Mouse (Mus musculus) forebrain, embryonic 10.5 days (tissue): ENCODE data around the gene Ube2l6. TPM values are rescaled to one million over a fixed set of nuclear protein-coding genes. Genes with fewer than 3 reads are reported as not detected.
"Not testable (repeated sequence)": the region's sequence is repeated elsewhere in the genome, so short reads cannot be mapped to it uniquely, and the experiment has no call there.

Experiments used
- DNase-seq: peaks from one replicate; pipeline ENCODE4 v3.0.0-alpha.2; 2017; ENCODE audit warnings: low spot score; ENCODE audit errors: extremely low spot score
- H3K27ac ChIP-seq: fragments of 300-500 bp; sonication (generic); 2 replicates; pipeline ENCODE4 v1.5.1; 2016; ENCODE audit warnings: mild to moderate bottlenecking
- H3K27me3 ChIP-seq: fragments of 300-500 bp; sonication (generic); 2 replicates; pipeline ENCODE4 v1.6.1; 2016; ENCODE audit warnings: mild to moderate bottlenecking; ENCODE audit not compliant: poor library complexity, severe bottlenecking
- H3K36me3 ChIP-seq: fragments of 300-500 bp; sonication (generic); replicated peaks from 2 replicates; pipeline ENCODE4 v1.6.1; 2016; ENCODE audit warnings: mild to moderate bottlenecking, moderate library complexity
- H3K4me1 ChIP-seq: fragments of 300-500 bp; sonication (generic); 2 replicates; pipeline ENCODE4 v1.6.1; 2016
- H3K4me3 ChIP-seq: fragments of 300-500 bp; sonication (generic); 2 replicates; pipeline ENCODE4 v1.5.1; 2016; ENCODE audit warnings: mild to moderate bottlenecking, moderate library complexity
- H3K9me3 ChIP-seq: fragments of 300-500 bp; sonication (generic); 2 replicates; pipeline ENCODE4 v1.6.1; 2016; ENCODE audit warnings: mild to moderate bottlenecking, moderate library complexity
- whole genome bisulfite sequencing: fragments of 180-500 bp; shearing (Covaris S2); methylation state at CpG from one replicate; pipeline ENCODE4 v1.1.7; 2016; 5-methylcytosine and 5-hydroxymethylcytosine counted together
- polyA plus RNA-seq: library from polyadenylated mRNA; unstranded; fragments of >200 nt; fragmentation: Nextera tagmentation; extraction: Ambion mirVana; gene quantifications from 2 replicates; pipeline ENCODE4 v1.2.1, GENCODE M21; 2016

The Ube2l6 gene
- polyA plus RNA-seq, 1 experiment from 2014 or later, result 33.1 TPM

GRCm38 (mm10) chr2:84799041-84799561 lies 473 bp downstream of the Ube2l6 start:
- Histone ChIP-seq H3K4me3 (peak overlapping the region; percentile 67), H3K27me3 (no peaks in the 10 kb centered on the region), H3K4me1 (peaks cover 20% of the 10 kb centered on the region), H3K9me3 (peaks cover 16% of the 10 kb centered on the region), H3K36me3 (no peaks in the 10 kb centered on the region), H3K27ac (peak overlapping the region; percentile 84)
- peak; percentile 54 for DNase-seq
- 2% methylated on average over 16 of the region's 16 CpGs for WGBS

DNA sequence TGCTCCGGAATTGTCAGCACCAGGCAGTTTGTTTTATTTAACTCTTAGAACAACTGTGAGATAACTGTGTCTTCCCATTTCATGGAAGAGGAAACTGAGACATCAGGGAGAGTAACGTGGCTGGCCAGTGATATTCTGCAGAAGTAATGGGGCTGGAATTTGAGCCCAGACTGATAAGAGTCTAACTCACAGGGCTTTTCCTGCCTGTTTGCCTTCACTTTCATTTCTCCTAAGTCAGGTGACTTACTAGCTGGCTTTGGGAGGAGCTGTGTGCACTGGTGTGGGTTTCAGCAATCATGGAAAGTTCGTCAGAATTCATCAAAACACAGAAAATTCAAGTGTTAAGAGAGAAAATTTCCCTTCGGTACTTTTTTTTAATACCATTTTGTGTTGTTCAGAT lies 1.7 kb downstream of the Ube2l6 start:
- no peaks in the 10 kb centered on the region for H3K27me3 ChIP-seq
- DNase-seq, result no peak
- H3K4me3 ChIP-seq, result no peak overlapping the region
- peaks cover 4% of the 10 kb centered on the region for H3K9me3 ChIP-seq
- no peak overlapping the region for H3K27ac ChIP-seq
- peaks cover 20% of the 10 kb centered on the region for H3K4me1 ChIP-seq
- H3K36me3 ChIP-seq, result no peaks in the 10 kb centered on the region
- WGBS, result 83% methylated on average over 4 of the region's 4 CpGs

- H3K27ac ChIP-seq, DNase-seq, H3K9me3 ChIP-seq, H3K36me3 ChIP-seq, H3K27me3 ChIP-seq, H3K4me3 ChIP-seq: not testable (repeated sequence)
- H3K4me1 ChIP-seq, result peaks cover 20% of the 10 kb centered on the region
- 82% methylated on average over 5 of the region's 5 CpGs for WGBS
These were observed 2.6 kb downstream of the Ube2l6 start for GRCm38 (mm10) chr2:84801223-84801622.

GRCm38 (mm10) chr2:84803963-84804362 lies 5.3 kb downstream of the Ube2l6 start:
- Histone ChIP-seq H3K4me3 (no peak overlapping the region), H3K27me3 (no peaks in the 10 kb centered on the region), H3K36me3 (no peaks in the 10 kb centered on the region; the same call in 1 of the 2 replicates), H3K9me3 (no peaks in the 10 kb centered on the region), H3K27ac (no peak overlapping the region), H3K4me1 (peaks cover 7% of the 10 kb centered on the region)
- no peak for DNase-seq
- 85% methylated on average over 7 of the region's 7 CpGs for WGBS

DNA sequence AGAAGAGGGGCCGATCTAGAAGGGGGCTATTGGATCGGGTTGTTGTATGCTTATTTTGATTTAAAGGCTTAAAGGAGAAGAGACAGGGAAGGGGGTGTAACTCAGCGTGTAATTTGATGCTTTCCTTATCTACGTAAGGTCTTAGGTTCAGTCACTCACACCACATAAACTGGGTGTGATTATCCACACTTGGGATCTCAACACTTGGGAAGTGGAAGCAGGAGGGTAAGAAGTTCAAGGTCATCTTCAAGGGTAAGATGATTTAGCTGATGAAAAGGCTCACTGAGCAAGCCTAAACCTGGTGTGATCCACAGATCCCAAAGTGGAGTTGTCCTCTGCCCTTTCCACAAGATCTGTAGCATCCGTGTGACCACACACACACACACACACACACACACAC lies 7.9 kb downstream of the Ube2l6 start:
- Histone ChIP-seq H3K27me3 (no peaks in the 10 kb centered on the region), H3K4me3 (no peak overlapping the region), H3K27ac (no peak overlapping the region), H3K4me1 (peaks cover 10% of the 10 kb centered on the region), H3K9me3 (no peaks in the 10 kb centered on the region), H3K36me3 (peaks cover 2% of the 10 kb centered on the region; the same call in 1 of the 2 replicates)
- no peak for DNase-seq
- WGBS, result 80% methylated on average over 5 of the region's 5 CpGs

GRCm38 (mm10) chr2:84809330-84809729 lies 10.7 kb downstream of the Ube2l6 start:
- Histone ChIP-seq H3K27me3 (no peaks in the 10 kb centered on the region), H3K9me3 (no peaks in the 10 kb centered on the region), H3K4me1 (peaks cover 10% of the 10 kb centered on the region), H3K36me3 (peaks cover 2% of the 10 kb centered on the region; the same call in 1 of the 2 replicates), H3K4me3 (no peak overlapping the region), H3K27ac (no peak overlapping the region)
- DNase-seq, result no peak

DNA sequence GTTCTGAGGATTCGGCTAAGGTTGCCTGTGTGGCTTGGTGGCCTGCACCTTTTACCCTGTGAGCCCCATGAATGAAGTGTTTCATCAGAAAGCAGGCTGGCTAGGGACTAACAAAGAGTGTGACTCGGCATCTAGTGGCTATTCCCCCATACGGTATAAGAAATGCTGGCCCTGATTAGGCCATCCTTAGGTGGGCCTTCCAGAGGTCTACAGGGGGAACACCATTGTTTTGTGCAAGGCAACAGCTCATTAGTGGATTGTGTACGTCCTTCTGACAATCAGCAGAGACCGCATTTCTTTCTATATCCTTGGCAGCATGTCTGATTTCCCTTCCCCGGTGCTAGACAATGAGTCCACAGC lies 11.9 kb downstream of the Ube2l6 start:
- no peaks in the 10 kb centered on the region for H3K9me3 ChIP-seq
- H3K27me3 ChIP-seq, result no peaks in the 10 kb centered on the region
- peaks cover 10% of the 10 kb centered on the region for H3K4me1 ChIP-seq
- peaks cover 2% of the 10 kb centered on the region; the same call in 1 of the 2 replicates for H3K36me3 ChIP-seq
- no peak for DNase-seq
- peak overlapping the region; percentile 73 for H3K27ac ChIP-seq
- WGBS, result 75% methylated on average over 6 of the region's 6 CpGs
- peak overlapping the region; percentile 39; the same call in 1 of the 2 replicates for H3K4me3 ChIP-seq

DNA sequence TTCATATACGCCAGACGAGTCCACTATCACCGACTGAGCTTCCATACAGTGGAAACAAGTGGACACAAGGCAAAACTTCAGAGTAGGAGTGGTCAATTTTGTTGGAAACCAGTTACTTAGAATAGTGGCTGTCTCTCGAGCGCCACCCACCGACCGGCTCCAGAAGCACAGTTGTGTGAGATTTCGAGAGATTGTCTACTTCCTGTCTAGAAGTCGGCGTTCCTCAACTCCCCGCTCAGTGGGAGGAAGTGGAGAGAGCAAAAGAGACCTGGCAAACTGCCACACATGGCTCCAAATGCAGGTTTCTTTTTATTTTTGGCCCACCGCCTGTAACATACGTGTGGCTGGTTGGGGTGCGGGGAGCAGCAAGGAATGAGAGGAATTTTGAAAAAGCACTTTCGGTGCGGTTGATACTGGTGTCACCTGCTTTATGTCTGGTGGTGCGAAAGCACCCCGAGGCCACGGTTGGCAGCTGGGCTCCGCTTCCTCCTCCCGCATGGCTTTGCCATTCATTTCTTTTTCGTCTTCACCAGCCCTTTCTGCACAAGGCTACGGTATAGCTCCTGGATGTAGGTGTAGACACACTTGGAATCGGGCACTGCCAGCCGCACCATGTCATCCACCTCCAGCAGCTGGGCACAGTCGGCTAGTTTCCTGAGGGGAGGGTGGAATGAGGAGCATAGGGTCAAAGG lies 12.4 kb downstream of the Ube2l6 start:
- WGBS, result 42% methylated on average over 26 of the region's 26 CpGs
- Histone ChIP-seq H3K4me1 (peaks cover 10% of the 10 kb centered on the region), H3K9me3 (no peaks in the 10 kb centered on the region), H3K36me3 (peaks cover 2% of the 10 kb centered on the region; the same call in 1 of the 2 replicates), H3K27me3 (no peaks in the 10 kb centered on the region), H3K27ac (peak overlapping the region; percentile 73), H3K4me3 (peak overlapping the region; percentile 39)
- DNase-seq, result peak; percentile 84

GRCm38 (mm10) chr2:84811880-84812279 lies 13.3 kb downstream of the Ube2l6 start:
- H3K4me3 ChIP-seq, result no peak overlapping the region
- no peaks in the 10 kb centered on the region for H3K27me3 ChIP-seq
- peaks cover 10% of the 10 kb centered on the region for H3K4me1 ChIP-seq
- DNase-seq, result no peak
- H3K27ac ChIP-seq, result 0 out of 2 replicates have a peak overlapping the region, but pooled peaks have one; percentile 48
- H3K36me3 ChIP-seq, result peaks cover 2% of the 10 kb centered on the region; the same call in 1 of the 2 replicates
- no peaks in the 10 kb centered on the region for H3K9me3 ChIP-seq
- 90% methylated on average over 7 of the region's 7 CpGs for WGBS

- no peaks in the 10 kb centered on the region for H3K27me3 ChIP-seq
- 0 out of 2 replicates have a peak overlapping the region, but pooled peaks have one; percentile 48 for H3K27ac ChIP-seq
- H3K4me1 ChIP-seq, result peaks cover 10% of the 10 kb centered on the region
- 75% methylated on average over 6 of the region's 6 CpGs for WGBS
- no peaks in the 10 kb centered on the region for H3K9me3 ChIP-seq
- peaks cover 2% of the 10 kb centered on the region; the same call in 1 of the 2 replicates for H3K36me3 ChIP-seq
- no peak overlapping the region for H3K4me3 ChIP-seq
- no peak for DNase-seq
These were observed 14.0 kb downstream of the Ube2l6 start for GRCm38 (mm10) chr2:84812676-84813075.

- Histone ChIP-seq H3K27ac (no peak overlapping the region), H3K4me1 (peaks cover 4% of the 10 kb centered on the region; the same call in 1 of the 2 replicates), H3K27me3 (no peaks in the 10 kb centered on the region; the same call in 1 of the 2 replicates), H3K36me3 (no peaks in the 10 kb centered on the region), H3K9me3 (no peaks in the 10 kb centered on the region), H3K4me3 (no peak overlapping the region)
- WGBS, result 78% methylated on average over 3 of the region's 3 CpGs
- no peak for DNase-seq
These were observed 21.2 kb downstream of the Ube2l6 start for GRCm38 (mm10) chr2:84819861-84820260.

DNA sequence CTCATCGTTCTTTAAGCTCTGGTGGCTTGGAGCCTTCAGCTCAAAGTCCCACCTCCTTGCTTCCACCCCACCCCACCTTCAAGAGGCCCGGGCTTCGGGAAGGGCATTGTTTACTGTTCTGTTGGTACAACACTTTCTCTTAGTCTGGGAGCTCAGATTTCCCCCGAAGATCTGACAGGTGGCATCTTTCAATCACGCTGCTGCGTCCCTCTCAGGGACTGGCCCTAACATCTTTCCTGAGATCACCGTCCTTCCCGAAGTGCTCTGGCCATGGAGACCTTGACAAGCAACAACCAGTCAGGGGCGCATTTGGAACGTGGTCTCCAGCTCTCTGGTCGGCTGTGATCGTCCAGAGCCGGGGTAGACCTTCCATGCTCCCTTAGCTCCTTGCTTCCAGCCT lies 23.9 kb downstream of the Ube2l6 start, which contains the start of gene Smtnl1:
TSS of gene Smtnl1 (minus strand) at position 101 of the 400 bp plus-strand sequence.
- Histone ChIP-seq H3K4me3 (no peak within 1 kb of the TSS), H3K36me3 (no peaks in the 10 kb centered on the region), H3K4me1 (peaks cover 6% of the 10 kb centered on the region), H3K9me3 (no peaks in the 10 kb centered on the region), H3K27ac (no peak within 1 kb of the TSS), H3K27me3 (no peaks in the 10 kb centered on the region; the same call in 1 of the 2 replicates)
- no peak for DNase-seq
- WGBS, result 69% methylated on average over 13 of the region's 13 CpGs

- WGBS, result 57% methylated on average over 2 of the region's 2 CpGs
- no peak overlapping the region for H3K27ac ChIP-seq
- no peaks in the 10 kb centered on the region for H3K9me3 ChIP-seq
- H3K4me1 ChIP-seq, result peaks cover 13% of the 10 kb centered on the region
- DNase-seq, result no peak
- H3K36me3 ChIP-seq, result peaks cover 1% of the 10 kb centered on the region
- no peaks in the 10 kb centered on the region; the same call in 1 of the 2 replicates for H3K27me3 ChIP-seq
- no peak overlapping the region for H3K4me3 ChIP-seq
These were observed 24.6 kb downstream of the Ube2l6 start for GRCm38 (mm10) chr2:84823237-84823636.
